Mouse (Mus musculus) spleen, embryonic (tissue): ENCODE measurements around the gene Clic1.

Experiments used
- CTCF ChIA-PET: fragments of 350-600 bp; sonication (Branson Sonifier 250); formaldehyde crosslinking; loops from one replicate; lab custom pipeline; 2022; lab: Charles Lee

The Clic1 gene

DNA sequence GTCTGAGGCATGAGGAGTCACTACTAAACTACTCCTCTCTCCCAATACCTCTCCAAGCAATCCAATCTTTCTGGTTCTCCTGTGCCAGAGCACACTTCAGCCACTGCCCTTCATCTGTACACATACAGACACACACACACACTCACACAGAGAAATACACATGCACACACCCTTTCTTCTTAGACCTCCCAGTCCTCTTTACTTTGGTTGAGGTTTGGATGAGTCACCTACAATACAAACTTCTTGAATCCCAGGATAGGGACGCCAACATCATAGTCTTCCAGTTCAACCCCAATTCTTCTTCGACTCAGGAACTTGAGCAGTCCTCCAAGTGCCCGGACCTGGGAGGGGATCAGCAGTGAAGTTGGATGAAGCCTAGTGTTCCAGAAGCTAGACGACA, 6.0 kb upstream of the Clic1 start:
- CTCF ChIA-PET, result interaction anchor here (1.3 kb wide), 1 partner anchor 20 kb away, joined by 3 read pairs; no protein-coding TSS in a partner anchor

GRCm38 (mm10) chr17:35044904-35045806, 4.6 kb upstream of the Clic1 start:
- CTCF ChIA-PET, result interaction anchor here (1.3 kb wide), 2 partner anchors 17 to 21 kb away, joined by 3 to 5 read pairs; partner anchors contain the start of gene Sapcd1

DNA sequence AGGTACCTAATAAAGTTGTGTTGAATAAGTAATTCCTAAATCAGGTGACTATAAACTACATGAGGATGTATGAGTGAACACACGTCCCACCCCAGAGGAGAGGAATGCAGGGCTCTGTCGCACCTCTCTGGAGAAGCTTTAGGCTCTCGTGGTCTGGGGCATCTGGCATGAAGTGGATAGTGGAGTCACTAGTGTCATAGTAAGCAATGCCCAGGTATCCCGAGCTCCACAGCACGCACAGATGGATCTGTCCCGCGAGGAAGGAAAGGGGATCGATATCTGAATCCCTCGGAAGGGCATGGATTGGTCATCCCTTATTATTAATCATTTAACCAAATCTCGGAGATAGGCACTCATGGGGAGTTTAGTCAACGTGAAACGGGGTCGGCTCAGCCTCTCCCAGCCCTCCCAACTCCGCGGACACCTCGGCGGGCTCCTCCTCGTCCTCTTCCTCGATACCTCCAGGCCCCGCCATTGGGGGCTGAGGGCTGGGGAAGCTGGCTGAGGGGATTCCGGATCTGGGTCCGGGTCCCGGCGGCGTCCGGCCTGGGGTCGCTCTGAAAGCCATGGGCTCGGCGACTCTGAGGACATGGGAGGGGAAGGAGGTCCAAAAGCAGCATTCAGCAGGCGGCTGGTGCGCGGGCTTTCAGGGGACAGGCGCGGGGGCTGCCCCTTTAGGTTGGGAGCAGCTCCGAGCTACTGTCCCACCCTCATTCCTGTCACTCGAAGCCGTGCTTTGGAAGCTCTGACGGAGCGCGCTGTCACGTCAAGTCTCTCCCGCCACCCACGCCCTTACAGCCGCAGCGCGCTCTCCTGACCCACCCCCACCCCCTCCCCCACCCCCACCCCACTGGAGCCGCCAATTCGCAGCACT, 3.7 kb upstream of the Clic1 start:
- CTCF ChIA-PET, result interaction anchor here (1.3 kb wide), 1 partner anchor 18 kb away, joined by 5 read pairs; the partner anchor contains the start of gene Sapcd1

- CTCF ChIA-PET, result interaction anchor here (0.6 to 1.5 kb wide), 3 partner anchors 12 to 182 kb away, joined by 3 to 5 read pairs (median 5); partner anchors contain the start of genes Ddah2 and Sapcd1
These were observed 2.9 kb upstream of the Clic1 start, which contains the start of gene Msh5 for GRCm38 (mm10) chr17:35046681-35047455. Gene Msh5 (minus strand): TSS chr17:35046745.

DNA sequence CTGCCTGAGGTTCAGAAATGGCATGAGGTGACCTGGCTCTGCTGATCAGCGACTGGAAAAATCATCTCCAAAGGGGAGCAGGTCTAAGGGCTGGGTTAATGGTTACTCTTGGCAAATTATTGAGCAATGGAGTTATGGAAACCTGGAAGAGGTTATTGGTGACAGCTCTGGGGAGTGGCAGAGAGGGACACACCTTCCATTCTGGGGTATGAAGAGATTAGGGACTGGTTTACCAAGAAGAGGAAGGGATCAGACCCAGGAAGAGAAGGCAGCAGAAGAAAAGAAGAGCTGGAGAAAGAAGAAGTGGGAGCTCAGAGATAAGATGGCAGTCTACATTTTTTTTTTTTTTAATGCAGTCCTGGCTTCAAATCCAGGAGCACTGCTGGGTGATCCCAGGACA, 2.1 kb upstream of the Clic1 start:
- CTCF ChIA-PET, result interaction anchor here (0.6 to 1.5 kb wide), 4 partner anchors 11 to 181 kb away, joined by 3 to 5 read pairs (median 3); partner anchors contain the start of gene Ddah2

DNA sequence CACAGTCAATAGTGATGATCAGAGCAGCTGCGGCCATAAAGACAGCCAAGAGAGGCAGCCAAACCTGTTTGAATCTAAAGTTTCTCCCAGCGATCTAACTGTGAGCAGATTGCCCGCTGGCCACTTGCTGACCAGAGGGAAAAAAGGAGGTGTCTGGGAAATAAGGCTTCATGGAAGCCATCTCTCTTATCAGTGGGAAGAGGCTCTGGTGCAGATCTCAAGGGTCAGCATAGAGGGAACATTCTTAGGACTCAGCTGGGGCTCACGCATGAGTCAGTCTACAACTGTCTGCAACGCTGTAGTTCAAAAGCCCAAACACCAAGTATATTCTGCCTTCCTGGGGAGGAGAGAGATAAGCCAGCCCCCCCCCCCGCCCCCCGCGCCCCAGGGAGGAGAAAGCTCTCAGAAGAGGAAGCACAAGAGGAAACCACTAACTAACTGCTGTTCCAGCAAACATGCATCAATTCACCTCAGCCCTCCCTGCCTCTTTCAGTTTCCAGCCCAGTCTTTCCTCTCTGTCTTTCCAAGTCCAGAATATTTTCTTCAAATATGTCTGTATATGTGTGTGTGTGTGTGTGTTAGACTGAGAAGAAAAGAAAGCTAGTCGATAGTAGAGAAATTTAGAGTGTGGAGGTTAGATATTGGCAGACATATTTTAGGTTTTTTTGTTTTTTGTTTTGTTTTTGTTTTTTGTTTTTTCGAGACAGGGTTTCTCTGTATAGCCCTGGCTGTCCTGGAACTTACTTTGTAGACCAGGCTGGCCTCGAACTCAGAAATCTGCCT, 1.4 kb upstream of the Clic1 start:
- CTCF ChIA-PET, result interaction anchor here (0.8 to 1.5 kb wide), 3 partner anchors 11 to 47 kb away, joined by 3 to 5 read pairs (median 3); partner anchors contain the start of gene Ddah2

DNA sequence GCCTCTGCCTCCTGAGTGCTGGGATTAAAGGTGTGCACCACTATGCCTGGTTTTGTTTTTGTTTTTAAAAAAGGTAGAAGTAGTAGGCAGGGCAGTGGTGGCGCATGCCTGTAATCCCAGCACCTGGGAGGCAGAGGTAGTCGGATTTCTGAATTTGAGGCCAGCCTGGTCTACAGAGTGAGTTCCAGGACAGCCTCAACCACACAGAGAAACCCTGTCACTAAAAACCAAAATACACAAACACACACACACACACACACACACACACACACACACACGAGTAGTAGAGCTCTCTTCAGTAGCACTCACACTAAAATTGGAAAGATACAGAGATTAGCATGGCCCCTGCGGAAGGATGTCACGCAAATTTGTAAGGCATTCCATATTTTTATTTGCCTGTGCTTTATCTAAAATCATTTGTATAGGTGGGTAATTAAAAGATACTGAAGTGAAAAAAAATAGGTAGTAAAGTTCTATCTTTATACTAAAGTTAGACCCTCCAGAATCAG, 780 bp upstream of the Clic1 start:
- CTCF ChIA-PET, result interaction anchor here (0.6 to 1.0 kb wide), 2 partner anchors 47 to 701 kb away, joined by 3 to 5 read pairs; no protein-coding TSS in a partner anchor

DNA sequence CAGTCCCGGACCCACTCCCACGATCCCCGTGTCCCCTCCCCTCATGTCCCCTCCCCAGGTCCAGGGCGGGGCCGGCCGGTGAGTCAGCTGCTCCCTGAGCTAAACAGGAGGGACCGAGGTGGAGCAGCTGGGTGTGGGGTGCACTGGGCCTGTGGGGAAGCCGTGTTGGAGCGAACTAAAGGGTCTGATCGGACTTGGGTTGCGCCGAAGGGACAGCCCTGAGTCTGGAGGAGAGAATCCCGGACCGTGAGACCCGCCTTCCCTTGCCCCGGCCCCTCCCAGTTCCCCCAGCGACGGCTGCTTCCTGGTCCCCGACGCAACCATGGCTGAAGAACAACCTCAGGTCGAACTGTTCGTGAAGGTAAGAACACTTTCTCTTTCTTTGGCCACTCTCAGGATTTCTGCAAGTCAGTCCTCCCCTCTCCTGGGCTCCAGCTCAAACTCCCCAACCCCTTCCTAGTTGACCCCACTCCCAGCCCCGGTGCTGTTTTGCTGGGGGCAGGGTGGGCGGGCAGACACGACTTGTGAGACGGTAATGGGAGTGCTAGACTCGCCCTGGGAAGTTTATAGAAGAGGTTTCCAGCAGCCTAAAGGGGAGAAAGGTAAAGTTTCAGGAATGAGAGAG, 472 bp downstream of the Clic1 start:
- CTCF ChIA-PET, result interaction anchor here (0.6 kb wide), 2 partner anchors 13 to 40 kb away, joined by 3 to 4 read pairs; no protein-coding TSS in a partner anchor

DNA sequence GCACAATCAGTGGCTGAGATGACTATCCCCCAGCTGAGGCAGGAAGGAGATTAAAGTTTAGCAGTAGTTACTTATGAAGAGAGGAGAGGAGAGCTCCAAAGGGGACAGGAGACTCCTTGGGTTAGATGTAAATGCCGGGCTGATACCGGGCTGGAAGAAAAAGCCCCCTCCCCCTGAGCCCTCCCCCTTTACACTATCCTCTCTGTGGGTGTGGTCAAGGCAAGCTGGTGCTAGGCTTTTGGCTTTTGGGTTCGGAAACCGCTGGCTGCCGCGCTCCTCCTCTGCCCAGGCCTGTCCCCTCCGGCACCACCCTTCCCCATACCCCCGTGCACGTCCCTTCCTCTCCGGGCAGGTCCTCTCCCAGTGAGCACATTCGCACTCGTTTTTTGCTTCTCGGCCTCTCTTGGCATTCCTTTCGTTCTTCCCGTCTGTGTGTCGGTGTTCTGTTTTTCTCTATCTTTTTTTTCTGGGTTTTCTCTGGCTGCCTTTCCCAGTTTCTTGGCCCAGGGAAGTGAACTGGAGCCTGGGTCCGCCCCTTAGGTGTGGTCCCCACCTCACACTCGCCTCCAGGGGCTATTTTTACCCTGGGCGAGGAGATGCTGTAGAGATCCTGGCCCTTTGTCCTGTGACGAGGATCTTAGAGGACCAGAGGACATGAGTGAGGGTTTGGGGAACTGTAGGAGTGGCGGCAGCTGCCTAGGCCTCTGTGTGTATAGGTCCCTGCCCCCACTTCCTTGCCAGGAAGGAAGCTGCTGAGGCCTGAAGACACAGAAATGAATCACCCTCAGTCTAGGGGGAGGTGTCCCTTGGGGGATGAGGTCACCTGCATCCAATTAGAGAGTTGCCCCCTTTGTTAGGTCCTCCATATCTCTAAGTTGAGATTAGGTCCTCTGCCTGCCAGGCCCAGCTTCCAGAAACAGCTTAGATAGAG, 1.7 kb downstream of the Clic1 start:
- CTCF ChIA-PET, result interaction anchor here (0.5 to 0.6 kb wide), 2 partner anchors 14 to 186 kb away, joined by 3 to 4 read pairs; no protein-coding TSS in a partner anchor

DNA sequence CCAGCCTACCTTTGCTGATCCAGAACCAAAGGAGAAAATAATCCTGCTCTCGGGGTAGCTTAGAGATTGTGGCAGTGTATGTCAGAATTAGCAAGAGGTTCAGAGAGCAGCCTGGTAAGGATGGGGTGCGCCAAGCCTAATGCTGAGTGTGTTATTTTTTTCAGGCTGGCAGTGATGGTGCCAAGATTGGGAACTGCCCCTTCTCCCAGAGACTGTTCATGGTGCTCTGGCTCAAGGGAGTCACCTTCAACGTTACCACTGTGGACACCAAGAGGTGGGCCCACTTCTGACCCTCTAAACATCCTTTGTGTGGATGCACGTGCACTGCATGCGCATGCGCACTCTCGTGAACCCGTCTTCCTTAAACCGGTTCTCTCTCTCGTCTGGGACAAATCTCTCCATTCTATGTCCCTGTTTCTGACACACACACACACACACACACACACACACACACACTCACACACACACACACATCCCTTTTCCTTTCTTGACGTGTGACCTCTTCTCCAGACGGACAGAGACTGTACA, 2.6 kb downstream of the Clic1 start:
- CTCF ChIA-PET, result interaction anchor here (0.5 kb wide), 1 partner anchor 185 kb away, joined by 3 read pairs; no protein-coding TSS in a partner anchor

GRCm38 (mm10) chr17:35055691-35056495, 6.1 kb downstream of the Clic1 start:
- CTCF ChIA-PET, result no interaction called here

DNA sequence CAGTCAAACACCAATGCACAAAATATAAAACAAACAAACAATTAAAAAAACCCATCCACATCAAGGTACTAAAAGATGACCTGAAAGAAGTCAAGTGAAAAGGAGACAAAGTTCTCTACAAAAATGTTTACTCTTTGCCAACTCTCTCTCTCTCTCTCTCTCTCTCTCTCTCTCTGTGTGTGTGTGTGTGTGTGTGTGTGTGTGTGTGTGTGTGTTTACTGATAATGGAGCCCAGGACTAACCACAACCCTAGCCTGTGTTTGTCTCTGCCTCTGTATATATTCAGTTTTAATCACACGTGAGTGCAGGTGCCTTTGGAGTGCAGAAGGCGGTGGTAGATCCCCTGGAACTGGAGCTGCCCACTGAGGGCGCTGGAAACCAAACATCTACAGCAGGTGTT, 7.3 kb downstream of the Clic1 start:
- CTCF ChIA-PET, result interaction anchor here (0.7 kb wide), 2 partner anchors 36 to 38 kb away, joined by 5 to 8 read pairs; no protein-coding TSS in a partner anchor

DNA sequence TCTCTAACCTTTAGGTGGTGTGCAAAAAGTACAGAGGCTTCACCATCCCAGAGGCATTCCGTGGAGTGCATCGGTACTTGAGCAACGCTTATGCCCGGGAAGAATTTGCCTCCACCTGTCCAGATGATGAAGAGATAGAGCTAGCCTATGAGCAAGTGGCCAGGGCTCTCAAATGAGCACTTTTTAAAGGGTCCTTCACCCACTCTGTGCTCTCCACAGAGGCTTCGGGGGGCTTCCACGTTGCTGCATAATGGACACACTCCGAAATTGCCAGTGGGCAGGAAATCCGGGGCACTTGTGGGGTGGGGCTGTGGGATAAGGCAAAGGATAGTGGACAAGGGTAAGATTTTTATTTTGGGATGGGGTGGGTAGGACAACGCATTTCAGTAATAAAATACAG, 8.6 kb downstream of the Clic1 start:
- CTCF ChIA-PET, result interaction anchor here (1.2 to 2.8 kb wide), 2 partner anchors 11 to 37 kb away, joined by 5 to 16 read pairs; no protein-coding TSS in a partner anchor

DNA sequence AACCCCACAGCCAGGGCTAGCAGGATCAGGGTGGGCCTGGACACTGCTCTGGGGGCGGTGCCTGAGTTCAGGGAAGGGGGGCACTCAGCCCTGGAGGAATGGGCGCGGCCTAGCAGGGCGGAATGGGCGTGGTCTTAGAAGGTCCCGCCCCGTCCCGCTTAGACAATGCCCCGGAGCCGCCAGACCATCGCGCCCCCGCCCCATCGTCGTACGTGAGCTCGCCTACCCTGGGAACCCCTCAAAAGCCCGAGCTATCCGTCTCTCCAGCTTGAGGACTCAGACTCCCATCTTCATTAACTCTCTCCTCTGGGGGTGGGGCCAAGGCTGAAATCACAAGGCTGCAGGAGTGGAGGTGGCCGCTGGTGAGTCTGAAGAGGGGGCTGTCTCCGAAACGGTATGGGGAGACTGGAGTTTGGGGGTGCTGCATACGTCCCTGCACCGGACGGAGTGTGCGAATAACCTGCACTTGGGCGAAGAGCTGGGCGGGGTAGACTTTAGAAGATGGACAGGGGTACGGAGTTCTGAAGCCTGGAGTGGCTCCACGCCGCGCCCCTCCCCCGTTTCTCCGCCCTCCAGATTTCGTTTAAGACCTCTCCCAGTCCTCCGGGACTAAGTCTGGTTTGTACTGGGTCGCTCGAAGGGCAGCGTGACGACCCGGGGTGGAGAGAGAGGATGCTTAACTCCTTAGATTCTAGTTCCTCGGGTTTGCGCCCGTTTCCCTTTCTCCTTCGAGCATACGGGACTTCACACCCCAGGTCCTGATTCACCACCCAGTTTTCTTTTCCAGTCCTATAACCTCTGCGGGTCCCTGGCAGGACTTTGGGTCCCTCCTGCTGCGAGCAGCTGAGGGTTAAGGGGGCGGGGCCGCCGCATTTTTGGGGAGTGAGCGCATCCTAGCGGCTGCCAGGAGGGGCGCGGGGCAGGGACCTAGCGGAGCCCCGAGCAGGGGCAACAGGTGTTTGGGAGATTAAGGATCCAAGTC, 9.4 kb downstream of the Clic1 start, which contains the start of gene Ddah2:
TSS of gene Ddah2 (plus strand) at position 125 of the 982 bp plus-strand sequence.
- CTCF ChIA-PET, result interaction anchor here (0.6 to 2.8 kb wide), 6 partner anchors 11 to 116 kb away, joined by 3 to 16 read pairs (median 5); no protein-coding TSS in a partner anchor

GRCm38 (mm10) chr17:35060071-35060470, 10.3 kb downstream of the Clic1 start:
- CTCF ChIA-PET, result interaction anchor here (0.6 to 2.8 kb wide), 6 partner anchors 23 to 117 kb away, joined by 3 to 16 read pairs (median 5); no protein-coding TSS in a partner anchor
